Mouse (Mus musculus) kidney, adult 18-20 months (tissue): ENCODE measurements around the gene Hnrnpa1.
"Not testable (repeated sequence)": the region's sequence is repeated elsewhere in the genome, so short reads cannot be mapped to it uniquely, and the experiment has no call there.

Source experiments
- DNase-seq: peaks from one replicate; pipeline ENCODE4 v3.0.0; 2021

Gene Hnrnpa1

DNA sequence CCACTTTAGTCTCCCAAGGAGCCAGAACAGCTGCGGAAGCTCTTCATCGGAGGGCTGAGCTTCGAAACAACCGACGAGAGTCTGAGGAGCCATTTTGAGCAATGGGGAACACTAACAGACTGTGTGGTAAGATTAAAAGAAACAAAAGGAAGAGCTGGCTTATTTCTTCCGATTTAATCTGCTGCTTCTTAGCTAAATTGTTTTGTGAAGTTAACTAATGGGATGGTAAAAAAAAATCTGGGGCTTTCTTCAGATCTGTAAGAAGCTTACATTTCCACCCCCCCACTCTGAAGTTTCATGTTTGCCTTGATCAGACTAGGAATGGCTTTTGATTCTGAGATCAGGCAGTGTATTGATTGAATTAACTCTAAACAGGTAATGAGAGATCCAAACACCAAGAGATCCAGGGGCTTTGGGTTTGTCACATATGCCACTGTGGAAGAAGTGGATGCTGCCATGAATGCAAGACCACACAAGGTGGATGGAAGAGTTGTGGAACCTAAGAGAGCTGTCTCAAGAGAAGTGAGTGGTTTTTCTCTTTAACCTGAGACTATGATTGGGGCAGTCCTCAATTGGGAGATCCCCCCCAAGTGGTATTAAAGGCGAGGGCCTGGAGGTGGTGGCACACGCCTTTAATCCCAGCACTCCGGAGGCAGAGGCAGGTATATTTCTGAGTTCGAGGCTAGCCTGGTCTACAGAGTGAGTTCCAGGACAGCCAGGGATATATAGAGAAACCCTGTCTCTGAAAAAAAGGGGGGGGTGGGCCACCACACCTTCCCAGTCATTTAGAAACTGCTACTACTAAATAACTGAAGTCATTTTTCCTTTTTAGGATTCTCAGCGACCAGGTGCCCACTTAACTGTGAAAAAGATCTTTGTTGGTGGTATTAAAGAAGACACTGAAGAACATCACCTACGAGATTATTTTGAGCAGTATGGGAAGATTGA is 1.1 kb downstream of the Hnrnpa1 start:
- DNase-seq: not testable (repeated sequence)

- DNase-seq: no peak
These were observed 2.7 kb downstream of the Hnrnpa1 start for GRCm38 (mm10) chr15:103242885-103243284.

- DNase-seq: no peak
These were observed 5.4 kb downstream of the Hnrnpa1 start for GRCm38 (mm10) chr15:103245616-103246015.

DNA sequence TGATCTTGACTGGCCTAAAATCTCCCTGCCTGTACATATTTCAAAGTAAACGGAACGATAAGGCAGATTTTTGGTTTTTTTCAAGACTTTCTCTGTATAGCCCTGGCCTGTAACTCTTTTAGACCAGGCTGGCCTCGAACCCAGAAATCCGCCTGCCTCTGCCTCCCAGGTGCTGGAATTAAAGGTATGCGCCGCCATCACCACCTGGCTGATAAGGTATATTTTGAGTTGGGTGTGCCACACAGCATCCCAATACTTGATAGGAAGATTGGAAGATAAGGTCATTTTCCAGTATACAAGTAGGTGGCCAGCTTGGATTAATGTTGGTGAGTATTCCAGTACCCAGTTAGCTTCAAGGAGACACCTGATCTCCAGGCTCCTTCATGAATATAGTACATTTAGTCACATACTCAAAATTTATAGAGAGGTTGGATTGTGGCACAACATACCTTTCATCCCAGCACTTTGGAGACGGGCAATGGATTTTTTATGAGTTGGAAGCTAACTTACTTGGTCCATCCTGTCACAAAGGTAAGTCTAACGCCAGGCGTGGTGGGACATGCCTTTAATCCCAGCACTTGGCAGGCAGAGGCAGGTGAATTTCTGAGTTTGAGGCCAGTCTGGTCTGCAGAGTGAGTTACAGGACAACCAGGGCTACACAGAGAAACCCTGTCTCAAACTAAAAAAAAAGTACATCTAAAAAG is 7.0 kb downstream of the Hnrnpa1 start:
- DNase-seq: no peak

- no peak for DNase-seq
These were observed 7.7 kb downstream of the Hnrnpa1 start for GRCm38 (mm10) chr15:103247782-103248400.

GRCm38 (mm10) chr15:103248401-103249313 is 8.4 kb downstream of the Hnrnpa1 start:
- peak; percentile 21 for DNase-seq

DNA sequence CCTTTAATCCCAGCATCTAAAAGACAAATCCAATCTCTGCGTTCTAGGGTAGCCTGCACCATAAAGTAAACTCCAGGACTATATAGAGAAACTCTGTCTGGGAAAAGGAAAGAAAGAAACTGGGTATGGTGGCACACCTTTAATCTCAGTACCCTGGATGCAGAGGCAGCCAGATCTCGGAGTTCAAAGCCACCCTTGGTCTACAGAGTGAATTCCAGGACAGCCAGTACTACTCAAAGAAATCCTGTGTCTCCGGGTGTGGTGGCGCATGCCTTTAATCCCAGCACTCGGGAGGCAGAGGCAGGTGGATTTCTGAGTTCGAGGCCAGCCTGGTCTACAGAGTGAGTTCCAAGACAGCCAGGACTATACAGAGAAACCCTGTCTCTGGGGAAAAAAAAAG is 9.3 kb downstream of the Hnrnpa1 start:
- DNase-seq: not testable (repeated sequence)

DNA sequence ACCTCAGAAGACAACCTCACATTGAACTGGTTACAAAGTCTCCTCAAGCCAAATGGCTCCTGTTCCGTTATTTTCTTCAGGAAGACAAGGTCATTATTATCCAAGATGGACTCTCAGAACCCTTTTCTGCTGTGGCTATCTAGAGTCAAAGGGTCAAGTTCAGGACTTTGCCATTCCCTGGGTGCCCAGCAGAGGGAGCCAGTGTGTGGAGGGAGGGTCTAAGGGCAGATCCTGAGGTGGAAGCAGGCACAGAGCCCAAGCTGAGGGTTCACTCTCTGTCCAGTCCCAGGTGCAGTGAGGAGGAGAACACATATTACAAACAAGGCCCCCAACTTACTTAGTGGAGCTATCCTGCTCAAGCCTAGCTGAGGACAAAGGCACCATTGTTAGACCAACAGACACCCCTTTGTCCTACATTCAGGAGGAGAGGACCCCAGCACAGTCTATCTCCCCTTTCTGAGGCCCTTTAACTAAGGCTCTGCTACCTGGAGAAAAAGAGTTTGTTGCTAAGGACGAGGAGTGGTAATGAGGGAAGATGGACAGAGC is 10.0 kb downstream of the Hnrnpa1 start:
- DNase-seq: peak; percentile 76

DNA sequence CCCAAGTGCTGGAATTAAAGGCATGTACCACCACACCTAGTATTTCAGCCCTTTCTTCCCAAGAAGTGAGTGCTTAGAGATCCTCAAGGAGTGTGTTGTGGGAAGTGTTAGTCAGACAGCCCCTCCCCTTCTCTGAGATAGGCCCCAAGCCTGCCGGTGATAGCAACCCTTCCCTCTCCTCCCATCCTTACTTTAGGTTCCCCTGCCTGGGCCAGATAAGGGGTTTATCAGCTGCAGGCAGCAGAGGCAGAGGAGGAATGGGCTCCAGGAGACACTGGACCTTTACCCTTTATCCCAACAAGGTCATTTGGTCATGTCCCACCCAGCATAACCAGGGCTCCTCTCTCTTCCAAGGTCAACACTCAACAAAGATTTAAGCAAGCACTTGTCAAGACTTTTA is 11.4 kb downstream of the Hnrnpa1 start:
- no peak for DNase-seq

DNA sequence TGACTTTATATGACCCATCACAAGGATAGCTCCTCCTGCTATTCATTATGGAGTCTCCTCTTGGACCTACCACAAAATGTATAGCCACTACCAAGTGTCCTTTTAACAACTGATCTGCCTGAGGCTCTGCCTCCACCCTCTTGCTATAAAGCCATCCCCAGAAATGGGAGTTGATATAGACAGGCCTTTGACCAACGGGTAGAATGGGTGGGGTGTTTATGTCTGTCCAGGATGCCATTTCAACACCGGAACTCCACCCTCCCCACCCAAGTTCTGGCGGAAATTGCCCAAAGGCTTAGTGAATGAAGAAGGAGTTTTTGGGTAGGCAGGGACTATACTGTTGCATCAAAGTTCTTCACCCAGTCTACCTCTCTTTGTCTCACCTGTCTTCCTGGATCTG is 12.4 kb downstream of the Hnrnpa1 start:
- no peak for DNase-seq

GRCm38 (mm10) chr15:103253352-103253751 is 13.1 kb downstream of the Hnrnpa1 start:
- DNase-seq: no peak

GRCm38 (mm10) chr15:103255169-103255568 is 14.9 kb downstream of the Hnrnpa1 start:
- peak; percentile 55 for DNase-seq

DNA sequence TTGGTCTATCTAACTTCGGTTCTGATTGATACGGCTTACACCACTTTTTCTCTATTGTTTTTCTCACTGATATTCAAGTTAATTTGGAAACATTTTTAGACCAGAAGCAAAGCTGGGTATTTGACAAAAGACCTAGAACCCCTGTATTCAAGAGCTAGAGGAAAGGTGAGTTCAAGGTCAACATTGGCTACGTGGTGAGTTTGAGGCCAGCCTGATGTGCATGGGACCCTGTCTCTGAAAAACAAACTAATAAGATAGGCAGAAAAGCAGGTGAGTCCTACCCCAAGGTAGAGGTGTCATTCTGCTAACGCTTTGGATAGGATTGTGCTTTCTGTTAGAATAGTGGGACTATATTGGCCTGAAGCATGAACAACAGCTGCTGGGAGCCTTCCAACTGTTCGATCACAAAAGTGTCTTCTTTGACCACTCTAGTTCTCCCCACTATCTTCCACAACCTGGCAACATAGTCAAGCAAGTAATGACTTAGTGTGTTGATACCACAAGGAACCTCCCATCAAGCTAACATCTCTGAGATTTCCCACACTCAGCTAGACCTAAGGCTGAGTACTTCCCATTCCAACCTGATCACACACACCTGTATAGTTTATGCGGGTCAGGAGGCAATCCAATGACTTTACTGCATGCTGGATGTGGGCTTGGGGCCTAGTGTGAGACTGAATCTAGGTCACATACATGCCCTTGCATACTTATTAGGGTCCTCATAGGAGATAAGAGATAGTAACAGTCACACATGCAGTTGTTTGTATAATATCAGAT is 16.2 kb downstream of the Hnrnpa1 start:
- no peak for DNase-seq

DNA sequence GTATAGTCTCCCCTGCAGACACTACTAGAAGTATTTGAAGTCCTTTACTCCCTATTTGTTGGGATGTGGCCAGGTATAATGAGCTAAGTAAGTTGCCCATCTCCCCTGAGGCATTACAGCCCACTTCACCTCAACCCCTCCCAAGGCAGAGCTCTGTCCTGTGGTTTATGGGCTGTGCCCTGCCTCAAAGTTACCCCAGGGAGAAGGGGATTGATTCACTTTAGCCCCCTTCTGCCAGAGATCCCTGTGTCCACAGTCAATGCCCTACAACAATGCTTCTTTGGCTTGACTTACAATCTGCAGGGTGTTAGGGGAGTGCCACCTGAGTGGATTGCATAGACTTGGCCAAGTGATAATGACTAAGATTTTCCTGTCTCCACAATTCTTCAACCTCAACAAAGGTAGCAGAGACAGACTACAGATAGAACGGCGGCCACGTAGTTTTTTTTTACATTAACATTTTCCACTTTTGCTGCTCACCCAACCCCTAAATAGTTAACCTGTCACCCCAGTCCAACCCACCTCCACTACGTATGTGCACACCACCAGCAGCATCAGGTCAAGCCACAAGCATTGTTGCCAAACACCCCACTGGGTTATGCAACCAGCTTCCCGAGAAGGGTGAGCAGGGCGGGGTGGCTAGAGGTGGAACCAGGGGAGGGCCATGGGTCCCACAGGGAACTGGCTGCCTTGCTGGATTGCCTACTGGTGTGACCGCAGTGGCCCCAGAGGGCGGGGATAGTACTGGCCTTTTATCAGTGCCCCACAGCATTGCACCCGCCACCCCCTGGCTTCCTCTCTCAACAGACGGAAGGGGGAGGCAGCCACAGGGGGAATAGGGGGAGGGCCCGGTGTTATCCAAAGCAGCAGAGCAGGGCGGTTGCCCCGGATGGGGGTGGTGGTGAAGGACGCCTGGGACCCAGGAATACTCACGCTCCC is 17.8 kb downstream of the Hnrnpa1 start, which contains the start of gene Nfe2:
Gene Nfe2, minus strand, starts transcription at position 614 of the 939 bp plus-strand sequence.
- DNase-seq: peak; percentile 52

DNA sequence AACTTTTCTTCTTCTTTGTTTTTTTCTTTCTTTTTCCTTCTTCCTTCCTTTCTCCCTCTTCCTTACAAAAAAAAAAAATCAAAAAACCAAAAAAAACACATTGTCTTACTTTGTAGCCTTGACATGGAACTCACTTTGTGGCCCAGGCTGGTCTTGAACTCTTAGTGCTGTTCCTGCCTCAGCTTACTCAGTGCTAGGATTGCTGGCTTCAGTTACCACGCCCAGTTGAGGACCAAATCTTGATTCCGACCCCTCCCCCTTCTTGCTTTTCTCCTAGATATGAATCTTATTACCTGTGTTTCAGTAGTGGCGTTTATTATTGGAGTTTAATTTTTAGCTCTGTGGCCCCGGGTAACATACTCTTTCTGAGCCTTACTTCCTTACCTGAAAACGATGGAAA is 18.9 kb downstream of the Hnrnpa1 start:
- no peak for DNase-seq

GRCm38 (mm10) chr15:103259989-103260388 is 19.8 kb downstream of the Hnrnpa1 start:
- peak; percentile 35 for DNase-seq

DNA sequence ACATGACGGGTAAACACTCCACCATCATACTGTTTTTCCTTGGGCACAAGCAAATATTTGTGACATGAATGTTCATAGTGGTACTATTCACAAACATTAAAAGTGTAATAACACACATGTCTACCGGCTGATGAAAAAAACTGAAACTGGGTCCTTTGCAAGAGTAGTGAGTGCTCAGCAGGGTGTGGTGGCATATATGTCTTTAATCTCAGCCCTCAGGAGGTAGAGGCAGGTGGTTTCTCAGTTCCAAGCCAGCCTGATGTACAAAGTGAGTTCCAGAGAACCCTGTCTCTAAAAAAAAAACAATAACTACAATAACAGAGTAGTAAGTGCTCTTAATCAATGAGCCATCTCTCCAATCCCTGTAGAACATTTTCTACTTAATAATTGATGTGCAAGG is 24.6 kb downstream of the Hnrnpa1 start:
- DNase-seq: no peak

GRCm38 (mm10) chr15:103268903-103269302 is 28.7 kb downstream of the Hnrnpa1 start:
- DNase-seq: no peak

- peak; percentile 93 for DNase-seq
These were observed 32.4 kb downstream of the Hnrnpa1 start, which contains the start of gene Copz1 for GRCm38 (mm10) chr15:103272419-103273279. TSS of gene Copz1 (plus strand) at chr15:103272714.
